Mouse (Mus musculus) hindbrain, embryonic 14.5 days (tissue): ENCODE data around the gene March1. TPM values are rescaled to one million over a fixed set of nuclear protein-coding genes. Genes with fewer than 3 reads are reported as not detected.
"Not testable (repeated sequence)": the region's sequence is repeated elsewhere in the genome, so short reads cannot be mapped to it uniquely, and the experiment has no call there.

ENCODE experiments used
- ATAC-seq: fragments of 200-750 bp; cut with Nextera tagmentation; 2 replicates; pipeline ENCODE4 v1.8.0; 2017; ENCODE audit warnings: moderate number of reproducible peaks, mild to moderate bottlenecking, moderate TSS enrichment, moderate library complexity; ENCODE audit not compliant: low FRiP score
- DNase-seq: peaks from one replicate; pipeline ENCODE4 v3.0.0-alpha.2; 2015; ENCODE audit warnings: low spot score
- H3K27ac ChIP-seq: fragments of 300-500 bp; sonication (generic); 2 replicates; pipeline ENCODE4 v1.5.1; 2014; ENCODE audit warnings: mild to moderate bottlenecking, moderate library complexity
- H3K27me3 ChIP-seq: fragments of 300-500 bp; sonication (generic); 2 replicates; pipeline ENCODE4 v1.6.1; 2014; ENCODE audit warnings: mild to moderate bottlenecking, low read length, mixed read lengths; ENCODE audit not compliant: control insufficient read depth, insufficient read depth
- H3K36me3 ChIP-seq: fragments of 300-500 bp; sonication (generic); replicated peaks from 2 replicates; pipeline ENCODE4 v1.6.1; 2014; ENCODE audit not compliant: control insufficient read depth, insufficient read depth
- H3K4me1 ChIP-seq: fragments of 300-500 bp; sonication (generic); replicated peaks from 2 replicates; pipeline ENCODE4 v1.6.1; 2014; ENCODE audit warnings: antibody characterized with exemption, low read length, mixed read lengths; ENCODE audit not compliant: control insufficient read depth, insufficient read depth
- H3K4me2 ChIP-seq: fragments of 300-500 bp; sonication (generic); replicated peaks from 2 replicates; pipeline ENCODE4 v1.6.1; 2014; ENCODE audit warnings: mild to moderate bottlenecking, moderate library complexity
- H3K4me3 ChIP-seq: fragments of 300-500 bp; sonication (generic); replicated peaks from 2 replicates; pipeline ENCODE4 v1.5.1; 2014; ENCODE audit warnings: mild to moderate bottlenecking, low read length
- H3K9ac ChIP-seq: fragments of 300-500 bp; sonication (generic); 2 replicates; pipeline ENCODE4 v1.6.1; 2014
- H3K9me3 ChIP-seq: fragments of 300-500 bp; sonication (generic); 2 replicates; pipeline ENCODE4 v1.6.1; 2016; ENCODE audit warnings: low read length; ENCODE audit not compliant: control insufficient read depth
- WGBS: fragments of 180-500 bp; shearing (Covaris S2); extraction: QIAGEN DNeasy Blood & Tissue Kit; methylation state at CpG from one replicate; pipeline ENCODE4 v1.1.7; 2014; 5-methylcytosine and 5-hydroxymethylcytosine counted together
- polyA plus RNA-seq: library from polyadenylated mRNA; unstranded; fragments of >200 nt; fragmentation: Nextera tagmentation; extraction: Ambion mirVana; gene quantifications from 2 replicates; pipeline ENCODE4 v1.2.1, GENCODE M21; 2014

March1 gene
- polyA plus RNA-seq, 1 experiment from 2014 or later, result 48.2 TPM

GRCm38 (mm10) chr8:66386008-66386407, 768.3 kb downstream of the March1 start:
- no peak overlapping the region for H3K27ac ChIP-seq
- no peaks in the 10 kb centered on the region for H3K4me1 ChIP-seq
- no peak overlapping the region for H3K9ac ChIP-seq
- H3K4me2 ChIP-seq, result no peak overlapping the region
- no peaks in the 10 kb centered on the region for H3K27me3 ChIP-seq
- no peak overlapping the region for H3K4me3 ChIP-seq
- DNase-seq (no peak), ATAC-seq (no peak)
- no peaks in the 10 kb centered on the region for H3K36me3 ChIP-seq
- no peaks in the 10 kb centered on the region for H3K9me3 ChIP-seq

- H3K9me3 ChIP-seq, result no peaks in the 10 kb centered on the region
- no peak overlapping the region for H3K4me2 ChIP-seq
- H3K27me3 ChIP-seq, result no peaks in the 10 kb centered on the region
- ATAC-seq (no peak), DNase-seq (no peak)
- H3K36me3 ChIP-seq, result no peaks in the 10 kb centered on the region
- H3K4me3 ChIP-seq, result no peak overlapping the region
- H3K27ac ChIP-seq, result no peak overlapping the region
- WGBS, result 87% methylated on average over 2 of the region's 2 CpGs
- no peak overlapping the region for H3K9ac ChIP-seq
- no peaks in the 10 kb centered on the region for H3K4me1 ChIP-seq
Measured at GRCm38 (mm10) chr8:66388693-66389092, 771.0 kb downstream of the March1 start.

GRCm38 (mm10) chr8:66391554-66391953, 773.9 kb downstream of the March1 start:
- no peak overlapping the region for H3K9ac ChIP-seq
- no peak overlapping the region for H3K4me2 ChIP-seq
- no peaks in the 10 kb centered on the region for H3K9me3 ChIP-seq
- no peak for DNase-seq
- H3K27ac ChIP-seq, result no peak overlapping the region
- no peak overlapping the region for H3K4me3 ChIP-seq
- H3K27me3 ChIP-seq, result no peaks in the 10 kb centered on the region
- 89% methylated on average over 5 of the region's 5 CpGs for WGBS
- no peaks in the 10 kb centered on the region for H3K4me1 ChIP-seq
- ATAC-seq, result no peak
- H3K36me3 ChIP-seq, result no peaks in the 10 kb centered on the region

- H3K36me3 ChIP-seq, result no peaks in the 10 kb centered on the region
- H3K4me3 ChIP-seq, result no peak overlapping the region
- DNase-seq, result no peak
- no peaks in the 10 kb centered on the region for H3K9me3 ChIP-seq
- ATAC-seq, result no peak
- no peak overlapping the region for H3K4me2 ChIP-seq
- no peak overlapping the region for H3K9ac ChIP-seq
- no peak overlapping the region for H3K27ac ChIP-seq
- H3K4me1 ChIP-seq, result no peaks in the 10 kb centered on the region
- no peaks in the 10 kb centered on the region for H3K27me3 ChIP-seq
Measured at GRCm38 (mm10) chr8:66392900-66393299, 775.2 kb downstream of the March1 start.

GRCm38 (mm10) chr8:66394148-66394547, 776.4 kb downstream of the March1 start:
- 83% methylated on average over 3 of the region's 3 CpGs for WGBS
- no peak overlapping the region for H3K9ac ChIP-seq
- no peak overlapping the region for H3K27ac ChIP-seq
- no peak overlapping the region for H3K4me2 ChIP-seq
- no peak overlapping the region for H3K4me3 ChIP-seq
- no peaks in the 10 kb centered on the region for H3K9me3 ChIP-seq
- H3K4me1 ChIP-seq, result no peaks in the 10 kb centered on the region
- H3K36me3 ChIP-seq, result no peaks in the 10 kb centered on the region
- DNase-seq (no peak), ATAC-seq (no peak)
- H3K27me3 ChIP-seq, result no peaks in the 10 kb centered on the region

- no peak overlapping the region for H3K9ac ChIP-seq
- H3K4me3 ChIP-seq, result no peak overlapping the region
- no peaks in the 10 kb centered on the region for H3K27me3 ChIP-seq
- DNase-seq (no peak), ATAC-seq (no peak)
- no peaks in the 10 kb centered on the region for H3K4me1 ChIP-seq
- H3K9me3 ChIP-seq, result no peaks in the 10 kb centered on the region
- H3K27ac ChIP-seq, result no peak overlapping the region
- no peak overlapping the region for H3K4me2 ChIP-seq
- no peaks in the 10 kb centered on the region for H3K36me3 ChIP-seq
Measured at GRCm38 (mm10) chr8:66397811-66398210, 780.1 kb downstream of the March1 start.

GRCm38 (mm10) chr8:66400050-66400449, 782.4 kb downstream of the March1 start:
- no peak overlapping the region for H3K9ac ChIP-seq
- H3K4me2 ChIP-seq, result no peak overlapping the region
- no peak for ATAC-seq
- H3K4me1 ChIP-seq, result no peaks in the 10 kb centered on the region
- 87% methylated on average over 1 of the region's 1 CpGs for WGBS
- no peak overlapping the region for H3K4me3 ChIP-seq
- DNase-seq, result no peak
- H3K27me3 ChIP-seq, result no peaks in the 10 kb centered on the region
- H3K27ac ChIP-seq, result no peak overlapping the region
- H3K36me3 ChIP-seq, result no peaks in the 10 kb centered on the region
- H3K9me3 ChIP-seq, result no peaks in the 10 kb centered on the region

- Histone ChIP-seq H3K36me3 (no peaks in the 10 kb centered on the region), H3K9ac (no peak overlapping the region), H3K4me3 (no peak overlapping the region), H3K27me3 (no peaks in the 10 kb centered on the region), H3K4me1 (no peaks in the 10 kb centered on the region), H3K4me2 (no peak overlapping the region), H3K9me3 (no peaks in the 10 kb centered on the region), H3K27ac (no peak overlapping the region)
- DNase-seq (no peak), ATAC-seq (no peak; the same call in 1 of the 2 replicates)
- WGBS, result 73% methylated on average over 2 of the region's 2 CpGs
Measured at GRCm38 (mm10) chr8:66404711-66405414, 787.2 kb downstream of the March1 start.

GRCm38 (mm10) chr8:66405796-66406195, 788.1 kb downstream of the March1 start:
- not testable (repeated sequence) for H3K9me3 ChIP-seq, ATAC-seq, H3K27ac ChIP-seq, H3K4me1 ChIP-seq, H3K4me3 ChIP-seq, DNase-seq, H3K36me3 ChIP-seq, H3K27me3 ChIP-seq, H3K4me2 ChIP-seq, H3K9ac ChIP-seq
- WGBS, result 57% methylated on average over 4 of the region's 4 CpGs
